Mouse (Mus musculus) liver, embryonic 14.5 days (tissue): ENCODE measurements around the gene Nptn. TPM values are rescaled to one million over a fixed set of nuclear protein-coding genes. Genes with fewer than 3 reads are reported as not detected.

Experiments
- ATAC-seq: fragments of 200-750 bp; cut with Nextera tagmentation; 2 replicates; pipeline ENCODE4 v1.8.0; 2017; ENCODE audit warnings: moderate number of reproducible peaks, mild to moderate bottlenecking, moderate library complexity; ENCODE audit not compliant: insufficient read depth
- DNase-seq, 3 experiments: peaks; one replicate each; pipeline ENCODE4 v3.0.0-alpha.2; 2012 to 2013; ENCODE audit warnings: low read depth in 3 of 3, low spot score in 3 of 3
- H3K27ac ChIP-seq: fragments of 300-500 bp; sonication (generic); 2 replicates; pipeline ENCODE4 v1.5.1; 2014; ENCODE audit warnings: moderate library complexity, mild to moderate bottlenecking, control low read depth, inconsistent platforms
- H3K27me3 ChIP-seq: fragments of 300-500 bp; sonication (generic); 2 replicates; pipeline ENCODE4 v1.6.1; 2014; ENCODE audit warnings: mild to moderate bottlenecking, low read length, moderate library complexity; ENCODE audit not compliant: control insufficient read depth, insufficient read depth
- H3K36me3 ChIP-seq: fragments of 300-500 bp; sonication (generic); replicated peaks from 2 replicates; pipeline ENCODE4 v1.6.1; 2014; ENCODE audit warnings: low read depth; ENCODE audit not compliant: control insufficient read depth, insufficient read depth
- H3K4me1 ChIP-seq, 2 experiments: fragments of 200-500 bp in 1 of 2; fragments of 300-500 bp in 1 of 2; sonication (generic) in 1 of 2; replicated peaks; 2 replicates each; pipeline ENCODE4 v1.6.1; 2012 to 2014; ENCODE audit warnings: antibody characterized with exemption in 1 of 2, inconsistent platforms in 1 of 2, low read length in 1 of 2; ENCODE audit not compliant: control insufficient read depth in 2 of 2, insufficient read depth in 2 of 2
- H3K4me2 ChIP-seq: fragments of 300-500 bp; sonication (generic); 2 replicates; pipeline ENCODE4 v1.6.1; 2014; ENCODE audit warnings: low read depth, mild to moderate bottlenecking, control low read depth, moderate library complexity
- H3K4me3 ChIP-seq, 2 experiments: fragments of 200-500 bp in 1 of 2; fragments of 300-500 bp in 1 of 2; sonication (generic) in 1 of 2; 2 replicates each; pipeline ENCODE4 v1.5.1; 2012 to 2014; ENCODE audit warnings: low read depth in 2 of 2, low read length in 2 of 2, mild to moderate bottlenecking in 2 of 2, control low read depth in 1 of 2, inconsistent platforms in 1 of 2, moderate library complexity in 1 of 2; ENCODE audit not compliant: insufficient read depth in 1 of 2
- H3K9ac ChIP-seq: fragments of 300-500 bp; sonication (generic); replicated peaks from 2 replicates; pipeline ENCODE4 v1.6.1; 2014; ENCODE audit warnings: mild to moderate bottlenecking, control low read depth, moderate library complexity
- H3K9me3 ChIP-seq: fragments of 300-500 bp; sonication (generic); 2 replicates; pipeline ENCODE4 v1.6.1; 2016; ENCODE audit warnings: low read length, mixed read lengths; ENCODE audit not compliant: control insufficient read depth
- CTCF ChIP-seq: IDR thresholded peaks from 2 replicates; pipeline ENCODE4 v1.5.1; 2016; ENCODE audit warnings: antibody characterized with exemption, low read depth, control low read depth
- EP300 ChIP-seq: IDR thresholded peaks from 2 replicates; pipeline ENCODE4 v1.6.1; 2016; ENCODE audit warnings: antibody characterized with exemption, low read depth
- WGBS: fragments of 180-500 bp; shearing (Covaris S2); extraction: QIAGEN DNeasy Blood & Tissue Kit; methylation state at CpG from one replicate; pipeline ENCODE4 v1.1.7; 2014; ENCODE audit not compliant: insufficient replicate concordance; 5-methylcytosine and 5-hydroxymethylcytosine counted together
- polyA plus RNA-seq, 2 experiments: library from polyadenylated mRNA; depleted of rRNA in 1 of 2; stranded (reverse) in 1 of 2; unstranded in 1 of 2; fragments of >200 nt; fragmentation: Nextera tagmentation in 1 of 2; extraction: Ambion mirVana in 1 of 2; gene quantifications; 2 replicates each; pipeline versions ENCODE4 v1.2.1 to v1.2.3; 2012 to 2014

Gene Nptn
- polyA plus RNA-seq, 2 experiments, result 107 to 145 TPM

DNA sequence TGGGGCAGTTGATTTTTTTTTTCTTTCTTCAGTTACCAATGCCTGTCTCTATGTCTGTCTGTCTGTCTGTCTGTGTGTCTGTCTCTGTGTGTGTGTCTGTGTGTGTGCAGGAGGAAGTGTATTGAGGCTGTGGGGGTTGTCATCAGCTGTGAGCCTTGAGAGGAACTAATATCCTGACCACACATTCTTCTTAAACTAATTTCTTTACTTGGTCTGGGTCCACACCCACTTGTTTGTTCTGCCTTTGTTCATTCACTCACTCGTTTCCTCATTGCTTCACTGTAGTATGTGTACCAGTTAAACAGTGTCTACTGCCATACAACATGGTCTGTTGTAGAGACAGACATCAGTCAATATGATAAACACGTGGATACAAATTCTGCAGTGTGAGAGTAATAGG lies 45.2 kb downstream of the Nptn start:
- peaks cover 41% of the 10 kb centered on the region for H3K36me3 ChIP-seq
- no peak overlapping the region for H3K9ac ChIP-seq
- WGBS, result 41% methylated on average over 2 of the region's 2 CpGs
- no peaks in the 10 kb centered on the region for H3K27me3 ChIP-seq
- H3K4me3 ChIP-seq, result no peak overlapping the region
- no peak overlapping the region for H3K4me2 ChIP-seq
- no peaks in the 10 kb centered on the region for H3K9me3 ChIP-seq
- H3K27ac ChIP-seq, result no peak overlapping the region
- ATAC-seq (no peak), DNase-seq (no peak)
- H3K4me1 ChIP-seq, result no peaks in the 10 kb centered on the region; a peak in 1 of 4 replicates
- TF ChIP-seq CTCF (no peak), EP300 (no peak)

DNA sequence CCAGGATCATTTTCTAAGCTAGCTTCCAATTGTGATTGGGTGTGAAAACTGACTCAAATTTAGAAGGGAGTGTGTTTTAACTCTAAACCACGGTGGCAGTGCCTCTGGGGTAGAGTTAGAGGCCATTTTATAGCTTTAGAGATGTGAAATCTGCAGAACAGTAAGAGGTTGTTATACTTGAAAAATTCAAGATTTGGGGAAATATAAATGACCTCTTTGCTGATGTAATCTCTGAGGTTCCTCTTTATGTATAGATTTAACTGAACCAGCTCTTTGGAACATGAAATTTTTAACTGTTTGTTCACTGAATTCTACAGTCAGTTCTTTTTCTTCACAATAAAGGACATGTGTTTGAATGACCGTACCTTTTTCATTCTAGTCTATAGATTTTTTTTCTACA lies 48.4 kb downstream of the Nptn start:
- no peak overlapping the region for H3K4me3 ChIP-seq
- H3K4me1 ChIP-seq, result no peaks in the 10 kb centered on the region
- no peak overlapping the region for H3K27ac ChIP-seq
- DNase-seq, result no peak
- H3K4me2 ChIP-seq, result no peak overlapping the region
- ATAC-seq, result no peak
- no peaks in the 10 kb centered on the region for H3K9me3 ChIP-seq
- WGBS, result 76% methylated on average over 2 of the region's 2 CpGs
- H3K36me3 ChIP-seq, result peaks cover 43% of the 10 kb centered on the region
- H3K27me3 ChIP-seq, result no peaks in the 10 kb centered on the region
- no peak for TF ChIP-seq EP300
- TF ChIP-seq CTCF, result no peak
- no peak overlapping the region for H3K9ac ChIP-seq

DNA sequence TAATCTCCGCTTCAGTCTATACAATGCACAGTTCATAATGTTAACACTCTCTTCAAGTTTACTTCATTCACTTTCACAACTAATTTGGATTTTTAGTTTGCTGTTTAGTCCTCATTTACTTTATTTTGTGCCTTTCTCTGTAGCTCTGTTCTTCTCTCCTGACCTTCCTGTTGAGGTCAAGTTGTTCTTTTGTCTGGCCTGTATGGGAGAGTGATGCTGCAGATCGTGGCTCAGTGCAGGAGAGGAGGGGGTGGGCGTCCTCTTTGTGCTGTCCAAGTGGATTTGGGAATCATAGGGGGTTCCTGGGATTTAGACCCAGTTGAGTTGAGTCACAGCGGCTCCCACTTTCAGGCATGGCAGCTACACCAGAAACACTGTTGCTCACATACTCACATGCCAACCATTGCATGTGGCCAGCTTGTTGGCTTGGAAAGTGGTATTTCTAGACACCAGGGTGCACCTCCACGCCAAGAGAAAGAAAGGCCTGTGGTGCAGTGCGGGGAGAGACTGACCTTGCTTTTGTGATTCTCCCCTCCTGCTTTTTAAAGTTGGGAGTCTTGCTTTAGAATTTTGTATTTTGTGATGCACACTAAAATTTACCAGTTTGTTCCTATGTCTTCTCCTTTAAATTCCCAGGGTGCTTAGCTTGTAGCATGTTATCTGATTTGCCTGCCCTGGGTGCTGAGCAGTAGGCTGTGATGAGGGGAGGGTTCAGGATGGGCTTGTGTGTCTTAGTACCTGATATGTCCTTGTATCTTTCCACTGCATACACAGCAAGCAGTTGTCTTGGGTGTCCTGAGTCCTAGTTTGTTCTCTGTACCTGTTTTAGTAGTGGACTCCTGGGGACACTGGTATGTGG lies 66.6 kb downstream of the Nptn start:
- peaks cover 39% of the 10 kb centered on the region for H3K36me3 ChIP-seq
- peak overlapping the region; percentile 24; the same call in 1 of the 2 replicates for H3K27ac ChIP-seq
- TF ChIP-seq EP300 (no peak), CTCF (no peak)
- no peaks in the 10 kb centered on the region for H3K27me3 ChIP-seq
- no peak overlapping the region; the same call in 1 of the 2 replicates for H3K9ac ChIP-seq
- peaks cover 3 to 20% of the 10 kb centered on the region in 2 experiments for H3K4me1 ChIP-seq
- no peak overlapping the region for H3K4me3 ChIP-seq
- no peak overlapping the region for H3K4me2 ChIP-seq
- ATAC-seq (peak; percentile 84), DNase-seq (no peak)
- no peaks in the 10 kb centered on the region for H3K9me3 ChIP-seq
- WGBS, result 81% methylated on average over 6 of the region's 6 CpGs

DNA sequence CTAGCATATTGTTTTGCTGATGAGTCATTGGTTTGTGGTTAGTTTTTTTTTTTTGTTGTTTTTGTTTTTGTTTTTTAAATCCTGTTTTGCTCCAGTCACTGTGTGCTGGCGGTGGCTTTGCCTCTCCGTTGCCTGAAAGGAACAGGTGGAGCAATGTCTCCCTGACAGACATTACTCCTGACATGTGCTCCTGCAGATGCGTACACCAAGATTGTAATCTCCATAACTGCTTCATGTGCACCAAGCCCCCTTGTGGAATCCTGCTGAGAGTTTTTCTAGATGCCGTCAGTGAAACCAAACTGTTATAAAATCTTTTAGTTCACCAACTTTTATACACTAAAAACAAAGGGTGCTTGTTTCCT lies 67.2 kb downstream of the Nptn start:
- Histone ChIP-seq H3K36me3 (peaks cover 33% of the 10 kb centered on the region), H3K27ac (peak overlapping the region; percentile 24; the same call in 1 of the 2 replicates), H3K27me3 (no peaks in the 10 kb centered on the region), H3K4me2 (no peak overlapping the region), H3K4me3 (no peak overlapping the region), H3K9ac (no peak overlapping the region; the same call in 1 of the 2 replicates), H3K9me3 (no peaks in the 10 kb centered on the region), H3K4me1 (peaks cover 3 to 20% of the 10 kb centered on the region in 2 experiments)
- no peak for TF ChIP-seq EP300
- TF ChIP-seq CTCF, result no peak
- WGBS, result 32% methylated on average over 4 of the region's 4 CpGs
- DNase-seq, result no peak
- peak; percentile 34; the same call in 1 of the 2 replicates for ATAC-seq

DNA sequence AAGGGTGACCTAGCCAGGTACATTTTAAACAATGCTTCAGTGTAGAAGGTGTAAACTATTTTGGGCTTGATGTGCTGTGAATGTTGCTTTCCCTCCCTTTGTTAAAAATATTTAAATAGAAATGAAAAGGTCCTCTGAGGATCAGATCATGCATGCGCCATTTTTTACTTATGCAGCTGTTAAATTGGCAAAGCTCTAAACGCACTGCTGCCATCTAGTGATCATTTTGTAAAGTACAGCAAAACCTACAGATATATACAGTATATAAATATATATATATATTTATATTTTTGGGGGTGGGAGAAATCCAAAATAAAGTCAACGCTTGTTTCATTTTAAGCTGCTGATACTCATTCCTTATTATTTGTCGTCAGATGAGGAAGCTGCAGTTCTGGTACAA lies 70.0 kb downstream of the Nptn start:
- ATAC-seq (no peak), DNase-seq (peak in 2 of 3 experiments; percentile 53 to 55)
- Histone ChIP-seq H3K9me3 (no peaks in the 10 kb centered on the region), H3K27ac (no peak overlapping the region), H3K4me1 (peaks cover 16 to 38% of the 10 kb centered on the region in 2 experiments), H3K9ac (no peak overlapping the region), H3K27me3 (no peaks in the 10 kb centered on the region), H3K36me3 (peaks cover 26% of the 10 kb centered on the region), H3K4me2 (no peak overlapping the region), H3K4me3 (no peak overlapping the region)
- 50% methylated on average over 4 of the region's 4 CpGs for WGBS
- no peak for TF ChIP-seq EP300
- peak; percentile 58; the same call in 1 of the 2 replicates for TF ChIP-seq CTCF
